Mouse (Mus musculus) intestine, postnatal 0 days (tissue): ENCODE data around the gene Snx25. TPM values are rescaled to one million over a fixed set of nuclear protein-coding genes. Genes with fewer than 3 reads are reported as not detected.

Experiments used
- ATAC-seq: fragments of 200-750 bp; cut with Nextera tagmentation; 2 replicates; pipeline ENCODE4 v1.8.0; 2017; ENCODE audit warnings: mild to moderate bottlenecking, moderate TSS enrichment, moderate library complexity
- H3K27ac ChIP-seq: fragments of 300-500 bp; sonication (generic); 2 replicates; pipeline ENCODE4 v1.5.1; 2014; ENCODE audit warnings: mild to moderate bottlenecking, low read depth, low read length, moderate library complexity
- H3K27me3 ChIP-seq: fragments of 300-500 bp; sonication (generic); replicated peaks from 2 replicates; pipeline ENCODE4 v1.6.1; 2014; ENCODE audit warnings: low read length, mixed read lengths; ENCODE audit not compliant: control insufficient read depth, insufficient read depth
- H3K36me3 ChIP-seq: fragments of 300-500 bp; sonication (generic); 2 replicates; pipeline ENCODE4 v1.6.1; 2014; ENCODE audit warnings: mild to moderate bottlenecking, moderate library complexity; ENCODE audit not compliant: control insufficient read depth, insufficient read depth
- H3K4me1 ChIP-seq: fragments of 300-500 bp; sonication (generic); replicated peaks from 2 replicates; pipeline ENCODE4 v1.6.1; 2014; ENCODE audit warnings: antibody characterized with exemption, low read length, mixed read lengths; ENCODE audit not compliant: control insufficient read depth, insufficient read depth
- H3K4me2 ChIP-seq: fragments of 300-500 bp; sonication (generic); replicated peaks from 2 replicates; pipeline ENCODE4 v1.6.1; 2014; ENCODE audit warnings: low read depth, mild to moderate bottlenecking, moderate library complexity
- H3K4me3 ChIP-seq: fragments of 300-500 bp; sonication (generic); 2 replicates; pipeline ENCODE4 v1.5.1; 2014; ENCODE audit warnings: low read depth, low read length
- H3K9ac ChIP-seq: fragments of 300-500 bp; sonication (generic); 2 replicates; pipeline ENCODE4 v1.6.1; 2014; ENCODE audit warnings: mild to moderate bottlenecking, low read depth, low read length
- H3K9me3 ChIP-seq: fragments of 300-500 bp; sonication (generic); 2 replicates; pipeline ENCODE4 v1.6.1; 2016; ENCODE audit warnings: mixed run types; ENCODE audit not compliant: control insufficient read depth
- CTCF ChIP-seq: sonication (generic); IDR thresholded peaks from 2 replicates; pipeline ENCODE4 v1.5.1; 2016; ENCODE audit warnings: low read depth, mild to moderate bottlenecking, control low read depth, antibody characterized with exemption, moderate library complexity
- WGBS: fragments of 180-500 bp; shearing (Covaris S2); extraction: QIAGEN DNeasy Blood & Tissue Kit; methylation state at CpG from one replicate; pipeline ENCODE4 v1.1.7; 2014; 5-methylcytosine and 5-hydroxymethylcytosine counted together
- polyA plus RNA-seq: library from polyadenylated mRNA; unstranded; fragments of >200 nt; fragmentation: Nextera tagmentation; extraction: Ambion mirVana; gene quantifications from 2 replicates; pipeline ENCODE4 v1.2.1, GENCODE M21; 2015

The Snx25 gene
- polyA plus RNA-seq, 1 experiment from 2014 or later = 12.1 TPM

DNA sequence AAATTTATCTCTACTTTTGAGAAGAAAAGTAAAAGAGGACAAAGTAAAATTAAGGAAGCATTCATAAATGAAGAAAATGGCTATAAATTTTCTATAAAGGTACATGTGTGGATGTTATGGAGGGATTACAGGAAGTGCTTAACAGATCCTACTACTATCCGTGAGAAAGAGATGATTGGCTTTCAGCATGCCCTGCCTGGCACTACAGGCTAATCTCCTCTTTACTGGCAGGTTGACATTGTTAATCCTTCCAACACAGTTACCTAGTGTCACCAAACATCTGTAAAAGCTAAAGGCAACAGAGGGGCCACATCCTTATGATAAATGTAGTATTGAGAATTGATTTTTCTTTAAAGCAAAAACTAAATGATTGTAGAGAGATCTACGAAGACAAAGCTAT lies 21.7 kb upstream of the Snx25 start:
- Histone ChIP-seq H3K9ac (no peak overlapping the region), H3K9me3 (no peaks in the 10 kb centered on the region), H3K27me3 (no peaks in the 10 kb centered on the region), H3K27ac (no peak overlapping the region), H3K4me2 (no peak overlapping the region), H3K4me3 (no peak overlapping the region), H3K36me3 (peaks cover 13% of the 10 kb centered on the region), H3K4me1 (no peaks in the 10 kb centered on the region)
- 71% methylated on average over 2 of the region's 2 CpGs for WGBS
- no peak for TF ChIP-seq CTCF
- ATAC-seq = no peak

DNA sequence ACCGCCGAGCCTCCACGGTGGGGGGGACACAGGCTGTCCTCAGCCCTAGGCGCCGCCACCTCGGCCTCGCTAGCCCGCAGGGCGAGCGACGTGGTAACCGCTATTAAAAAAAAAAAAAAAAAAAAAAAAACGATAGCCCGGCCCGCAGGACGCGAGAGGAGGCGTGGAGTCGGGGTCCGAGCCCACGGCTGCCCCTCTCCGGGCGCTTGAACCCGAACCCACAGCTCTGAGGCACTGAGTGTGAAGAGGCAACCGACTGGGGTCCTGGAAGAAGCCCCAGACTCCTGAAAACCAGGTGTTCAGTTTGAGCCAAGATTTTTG lies 11.9 kb upstream of the Snx25 start:
- Histone ChIP-seq H3K9me3 (no peaks in the 10 kb centered on the region), H3K27ac (peak overlapping the region; percentile 90), H3K27me3 (no peaks in the 10 kb centered on the region), H3K9ac (peak overlapping the region; percentile 77), H3K4me2 (peak overlapping the region; percentile 90), H3K4me1 (no peaks in the 10 kb centered on the region), H3K4me3 (peak overlapping the region; percentile 85), H3K36me3 (no peaks in the 10 kb centered on the region)
- under 1% methylated on average over 23 of the region's 25 CpGs for WGBS
- TF ChIP-seq CTCF = no peak
- ATAC-seq = no peak

DNA sequence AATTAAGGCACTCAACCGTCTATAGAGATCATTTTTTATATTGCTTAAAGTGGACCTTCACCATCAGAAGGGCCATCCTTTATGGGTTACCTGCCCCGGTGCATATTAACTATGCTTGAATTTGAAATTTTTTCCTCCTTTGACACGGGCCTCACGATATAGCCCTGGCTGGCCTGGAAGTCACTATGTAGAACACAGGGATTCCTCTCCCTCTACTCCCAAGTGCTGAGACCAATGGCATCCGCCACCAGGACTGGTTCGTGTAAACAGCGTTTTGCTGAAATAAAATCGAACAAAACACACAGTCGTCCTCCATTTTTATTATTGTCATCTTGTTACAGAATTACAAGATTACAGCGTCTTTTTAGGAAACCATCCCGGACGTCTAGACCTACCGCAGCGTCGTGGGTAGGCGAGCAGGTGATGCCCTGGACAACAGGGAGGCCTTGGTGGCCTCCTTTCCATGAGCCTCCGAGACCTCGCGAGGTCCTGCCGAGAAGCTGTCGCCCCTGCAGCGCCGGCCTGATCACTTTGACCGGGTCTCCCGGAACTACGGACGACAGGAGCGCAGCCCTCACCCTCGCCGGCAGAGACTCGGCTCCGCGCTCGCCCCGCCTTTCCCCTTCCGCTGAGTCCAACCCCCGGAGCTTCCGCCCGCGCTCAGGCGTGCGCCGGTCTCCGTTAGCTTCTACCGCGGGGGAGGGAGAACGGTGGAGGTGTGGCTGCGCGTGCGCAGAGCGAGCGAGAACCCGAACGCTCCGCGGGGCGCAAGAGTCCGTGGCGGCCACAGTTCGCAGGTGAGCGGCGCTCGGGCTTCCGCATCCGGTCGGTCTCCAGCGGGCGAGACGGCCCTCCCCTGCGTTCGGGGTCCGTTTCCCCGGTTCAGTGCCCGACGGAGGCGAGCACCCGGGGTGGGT lies 11.3 kb upstream of the Snx25 start:
- H3K9ac ChIP-seq = peak overlapping the region; percentile 77
- no peak for TF ChIP-seq CTCF
- no peaks in the 10 kb centered on the region for H3K4me1 ChIP-seq
- peak overlapping the region; percentile 85 for H3K4me3 ChIP-seq
- H3K27me3 ChIP-seq = no peaks in the 10 kb centered on the region
- no peaks in the 10 kb centered on the region for H3K36me3 ChIP-seq
- H3K9me3 ChIP-seq = no peaks in the 10 kb centered on the region
- peak overlapping the region; percentile 90 for H3K4me2 ChIP-seq
- H3K27ac ChIP-seq = peak overlapping the region; percentile 90
- 1% methylated on average over 64 of the region's 77 CpGs for WGBS
- peak; percentile 96 for ATAC-seq

DNA sequence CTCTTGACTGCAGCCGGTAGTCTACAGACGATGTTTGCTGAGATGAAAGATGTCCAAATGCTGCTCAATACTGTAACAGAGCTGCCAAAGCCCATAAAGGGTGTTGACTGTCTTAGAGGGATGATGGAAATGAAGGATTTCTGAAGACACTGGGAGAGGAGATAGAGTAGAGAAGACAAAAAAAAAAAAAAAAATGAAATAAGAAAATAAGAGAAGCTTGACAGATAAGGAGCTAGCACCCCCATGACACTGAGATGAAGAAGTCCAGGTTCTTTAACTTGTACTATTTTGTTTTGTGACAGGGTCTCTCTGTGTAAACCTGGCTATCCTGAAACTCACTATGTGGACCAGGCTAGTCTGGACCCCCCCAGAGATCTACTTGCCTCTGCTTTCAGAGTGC lies 1.1 kb upstream of the Snx25 start:
- no peak for TF ChIP-seq CTCF
- H3K4me3 ChIP-seq = peak overlapping the region; percentile 83; the same call in 1 of the 2 replicates
- no peaks in the 10 kb centered on the region for H3K27me3 ChIP-seq
- H3K9me3 ChIP-seq = no peaks in the 10 kb centered on the region
- H3K36me3 ChIP-seq = no peaks in the 10 kb centered on the region
- ATAC-seq = no peak
- no peaks in the 10 kb centered on the region for H3K4me1 ChIP-seq
- H3K9ac ChIP-seq = no peak overlapping the region
- peak overlapping the region; percentile 93 for H3K4me2 ChIP-seq
- 22% methylated on average over 2 of the region's 2 CpGs for WGBS
- no peak overlapping the region for H3K27ac ChIP-seq

DNA sequence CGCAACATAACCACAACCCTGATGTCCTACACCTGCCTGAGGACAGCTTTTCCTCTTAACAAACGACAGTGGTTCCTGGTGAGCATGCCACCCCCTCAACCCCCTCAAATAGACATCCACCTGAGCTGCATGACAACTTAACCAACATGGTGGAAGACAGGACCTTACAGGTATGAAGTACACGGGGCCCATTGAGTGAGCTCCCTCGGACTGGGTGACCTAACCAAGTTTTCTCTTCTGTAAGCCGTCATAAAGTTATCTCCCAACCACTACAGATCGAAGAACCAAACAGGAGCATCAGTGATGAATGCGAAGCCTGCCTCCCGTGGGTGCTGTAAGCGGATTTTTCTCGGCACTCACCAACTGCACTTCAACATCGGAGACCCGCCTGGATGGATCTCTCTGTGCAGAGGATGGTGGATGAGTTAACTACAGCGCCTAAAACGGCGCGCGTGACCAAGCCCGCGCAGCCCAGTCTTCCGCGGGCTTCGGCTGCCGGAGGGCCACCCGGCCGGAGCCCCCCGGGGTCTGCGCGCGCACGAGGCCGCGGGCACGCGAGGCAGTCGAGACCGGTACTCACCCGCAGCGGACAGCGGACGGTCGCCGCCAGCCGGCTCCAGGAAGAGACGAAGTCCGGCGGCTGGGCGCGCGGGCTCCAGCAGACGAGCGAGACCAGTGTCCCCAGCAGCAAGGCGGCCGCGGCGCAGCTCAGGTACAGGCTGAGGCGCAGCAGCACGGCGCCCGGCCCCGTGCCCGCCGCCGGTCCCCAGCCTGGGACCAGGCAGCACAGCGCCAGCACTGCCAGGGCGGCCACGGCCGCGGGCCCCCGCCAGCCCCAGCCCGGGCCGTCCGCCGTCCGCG lies 527 bp downstream of the Snx25 start, which contains the start of gene Cfap97:
Gene Cfap97 (plus strand): TSS at position 570 of the 861 bp plus-strand sequence.
- WGBS = 1% methylated on average over 55 of the region's 75 CpGs

DNA sequence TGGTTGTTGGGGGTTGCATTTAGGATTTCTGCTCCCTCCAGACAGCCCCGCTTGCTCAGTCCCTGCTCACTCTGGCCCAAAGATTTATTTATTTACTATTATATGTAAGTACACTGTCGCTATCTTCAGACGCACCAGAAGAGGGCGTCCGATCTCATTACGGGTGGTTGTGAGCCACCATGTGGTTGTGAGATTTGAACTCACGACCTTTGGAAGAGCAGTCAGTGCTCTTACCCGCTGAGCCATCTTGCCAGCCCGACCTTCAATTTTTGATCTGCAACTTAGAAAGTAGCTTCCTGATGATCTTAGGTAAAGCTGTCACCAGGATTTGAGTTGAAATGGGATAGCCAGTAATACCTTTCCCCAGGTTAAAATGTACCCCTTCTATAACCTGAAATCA lies 2.2 kb downstream of the Snx25 start:
- Histone ChIP-seq H3K27ac (no peak overlapping the region), H3K4me1 (peaks cover 3% of the 10 kb centered on the region; the same call in 1 of the 2 replicates), H3K27me3 (no peaks in the 10 kb centered on the region), H3K9me3 (no peaks in the 10 kb centered on the region), H3K4me2 (peak overlapping the region; percentile 33), H3K36me3 (no peaks in the 10 kb centered on the region), H3K9ac (no peak overlapping the region), H3K4me3 (no peak overlapping the region)
- peak; percentile 56 for TF ChIP-seq CTCF
- WGBS = 79% methylated on average over 9 of the region's 9 CpGs
- no peak for ATAC-seq

More for the DNA sequence above, 527 bp downstream of the Snx25 start, which contains the start of gene Cfap97:
- Histone ChIP-seq H3K9ac (peak within 1 kb of the TSS; percentile 93), H3K4me2 (peak within 1 kb of the TSS; percentile 93), H3K4me3 (peak within 1 kb of the TSS; percentile 83), H3K4me1 (no peaks in the 10 kb centered on the region), H3K9me3 (no peaks in the 10 kb centered on the region), H3K27ac (peak within 1 kb of the TSS; percentile 81), H3K36me3 (no peaks in the 10 kb centered on the region), H3K27me3 (no peaks in the 10 kb centered on the region)
- TF ChIP-seq CTCF = 0 out of 2 replicates have a peak, but pooled peaks have one; percentile 6
- ATAC-seq = peak; percentile 66
